In the genomic region with DNA sequence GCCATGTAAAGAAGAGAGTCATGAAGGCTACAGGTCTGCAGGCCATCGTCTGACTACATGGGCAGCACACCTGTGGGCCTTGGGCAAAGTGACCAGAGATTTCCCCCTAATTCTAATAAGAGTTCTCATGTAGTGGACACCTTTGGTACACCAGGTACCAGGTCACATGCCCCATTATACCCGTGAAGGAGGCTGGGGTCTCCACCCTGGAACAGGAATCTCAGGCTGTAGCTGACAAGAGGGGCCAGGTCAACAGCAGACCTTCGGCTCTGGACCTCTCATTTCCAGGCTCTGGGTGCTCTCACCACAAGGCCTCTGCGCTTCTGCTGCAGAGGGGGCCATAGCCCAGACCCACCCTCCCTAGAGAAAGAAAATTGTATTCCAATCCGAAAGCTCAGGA, we compare ENCODE assay signal across 24 mouse cellular contexts. TPM values are rescaled to one million over a fixed set of nuclear protein-coding genes. Genes with fewer than 3 reads are reported as not detected.
DNase-seq lines count a peak whose midpoint lies in the region; ATAC-seq and TF ChIP-seq lines count a peak whose summit lies in the region.
"Had no signal": no experiment of that assay in that cellular context is flagged by ENCODE, and none has a peak within 500 bp of the region (broad histone marks: within the 10 kb centered on the region; RNA-seq: fewer than 3 reads in every experiment).

No protein-coding gene starts in this region.

- WGBS in embryonic facial prominence, embryonic 12.5 days: 68% methylated on average over 5 of the region's 5 CpGs
- WGBS in embryonic facial prominence, embryonic 10.5 days: 79% methylated on average over 5 of the region's 5 CpGs
- WGBS in hindbrain, embryonic 12.5 days: 73% methylated on average over 5 of the region's 5 CpGs
- WGBS in hindbrain, embryonic 10.5 days: 82% methylated on average over 5 of the region's 5 CpGs
- 59% methylated on average over 5 of the region's 5 CpGs for WGBS in neural tube, embryonic 13.5 days
- WGBS in stomach, postnatal 0 days: 40% methylated on average over 5 of the region's 5 CpGs

- no peak for DNase-seq in embryonic facial prominence, embryonic 10.5 days (ENCODE audit: low spot score)
- no peak for DNase-seq in hindbrain, embryonic 10.5 days (ENCODE audit: low spot score)
- DNase-seq in neural tube, embryonic 10.5 days (ENCODE audit: extremely low spot score, low spot score): no peak
- peak; percentile 8 for DNase-seq in stomach, postnatal 0 days (ENCODE audit: low spot score)
- DNase-seq in left cerebral cortex, postnatal 4 days: no peak
- DNase-seq: adrenal gland, adult 2 months; cerebellum, adult 2 months; heart, adult 18-20 months; kidney, adult 18-20 months; right cerebral cortex, adult 18-20 months had no signal

- 0 out of 2 replicates have a peak, but pooled peaks have one; percentile 41 for ATAC-seq in embryonic facial prominence, embryonic 12.5 days (ENCODE audit: insufficient number of reproducible peaks, insufficient read depth, low FRiP score, low TSS enrichment)
- peak; percentile 20; the same call in 1 of the 2 replicates for ATAC-seq in hindbrain, embryonic 12.5 days (ENCODE audit: low FRiP score)
- ATAC-seq in neural tube, embryonic 13.5 days (ENCODE audit: low read depth): peak; percentile 13; the same call in 1 of the 2 replicates
- ATAC-seq in stomach, postnatal 0 days (ENCODE audit: low FRiP score, low TSS enrichment): no peak
- ATAC-seq: lung, postnatal 0 days; midbrain, embryonic 15.5 days had no signal

- no peaks in the 10 kb centered on the region for H3K36me3 ChIP-seq in embryonic facial prominence, embryonic 12.5 days
- H3K36me3 ChIP-seq in embryonic facial prominence, embryonic 10.5 days (replicated peaks): no peaks in the 10 kb centered on the region
- no peaks in the 10 kb centered on the region for H3K36me3 ChIP-seq in hindbrain, embryonic 12.5 days
- no peaks in the 10 kb centered on the region for H3K36me3 ChIP-seq in hindbrain, embryonic 10.5 days
- H3K36me3 ChIP-seq in neural tube, embryonic 13.5 days: no peaks in the 10 kb centered on the region
- H3K36me3 ChIP-seq in stomach, postnatal 0 days (ENCODE audit: control insufficient read depth, insufficient read depth, low read length): no peaks in the 10 kb centered on the region
- H3K36me3 ChIP-seq: limb, embryonic 15.5 days; liver, embryonic 15.5 days; midbrain, embryonic 15.5 days had no signal

- H3K27me3 ChIP-seq in embryonic facial prominence, embryonic 12.5 days: no peaks in the 10 kb centered on the region
- peaks cover 33% of the 10 kb centered on the region for H3K27me3 ChIP-seq in embryonic facial prominence, embryonic 10.5 days (replicated peaks; ENCODE audit: low read depth, poor library complexity, severe bottlenecking)
- H3K27me3 ChIP-seq in hindbrain, embryonic 12.5 days: 0 out of 2 replicates have a peak, but pooled peaks cover 6% of the 10 kb centered on the region
- no peaks in the 10 kb centered on the region for H3K27me3 ChIP-seq in hindbrain, embryonic 10.5 days (ENCODE audit: insufficient read depth, poor library complexity, severe bottlenecking)
- peaks cover 18% of the 10 kb centered on the region for H3K27me3 ChIP-seq in neural tube, embryonic 13.5 days
- H3K27me3 ChIP-seq in stomach, postnatal 0 days (ENCODE audit: control insufficient read depth, insufficient read depth, low read length): no peaks in the 10 kb centered on the region
- H3K27me3 ChIP-seq: limb, embryonic 15.5 days; liver, embryonic 15.5 days; midbrain, embryonic 15.5 days had no signal

- no peak overlapping the region for H3K27ac ChIP-seq in embryonic facial prominence, embryonic 12.5 days
- no peak overlapping the region for H3K27ac ChIP-seq in embryonic facial prominence, embryonic 10.5 days (replicated peaks)
- H3K27ac ChIP-seq in hindbrain, embryonic 12.5 days: peak overlapping the region; percentile 62
- no peak overlapping the region for H3K27ac ChIP-seq in hindbrain, embryonic 10.5 days
- H3K27ac ChIP-seq in neural tube, embryonic 13.5 days (replicated peaks): peak overlapping the region; percentile 33; the same call in 1 of the 2 replicates
- H3K27ac ChIP-seq in stomach, postnatal 0 days (replicated peaks): no peak overlapping the region
- H3K27ac ChIP-seq: kidney, postnatal 0 days; limb, embryonic 15.5 days; liver, embryonic 15.5 days; midbrain, embryonic 15.5 days had no signal

- no peak for TF ChIP-seq CTCF in stomach, postnatal 0 days (IDR thresholded peaks at IDR 0.05; ENCODE audit: low read depth)

- intact Hi-C loops in left cerebral cortex, postnatal 4 days (cut with DNase I): no loop called here

- H3K4me3 ChIP-seq in embryonic facial prominence, embryonic 12.5 days: no peak overlapping the region
- no peak overlapping the region for H3K4me3 ChIP-seq in embryonic facial prominence, embryonic 10.5 days
- H3K4me3 ChIP-seq in hindbrain, embryonic 12.5 days: no peak overlapping the region
- no peak overlapping the region for H3K4me3 ChIP-seq in hindbrain, embryonic 10.5 days
- no peak overlapping the region for H3K4me3 ChIP-seq in neural tube, embryonic 13.5 days
- H3K4me3 ChIP-seq in stomach, postnatal 0 days (ENCODE audit: low read depth, low read length): no peak overlapping the region
- H3K4me3 ChIP-seq: erythroblast, embryonic 14.5 days; limb, embryonic 15.5 days; liver, embryonic 15.5 days; midbrain, embryonic 15.5 days had no signal

- H3K4me2 ChIP-seq in embryonic facial prominence, embryonic 12.5 days (replicated peaks): no peak overlapping the region
- H3K4me2 ChIP-seq in hindbrain, embryonic 12.5 days (replicated peaks): no peak overlapping the region
- no peak overlapping the region for H3K4me2 ChIP-seq in neural tube, embryonic 13.5 days
- no peak overlapping the region for H3K4me2 ChIP-seq in stomach, postnatal 0 days (replicated peaks; ENCODE audit: low read depth)
- H3K4me2 ChIP-seq: limb, embryonic 15.5 days; liver, embryonic 15.5 days; midbrain, embryonic 15.5 days had no signal

- H3K4me1 ChIP-seq in embryonic facial prominence, embryonic 12.5 days: no peaks in the 10 kb centered on the region
- H3K4me1 ChIP-seq in embryonic facial prominence, embryonic 10.5 days: peaks cover 28% of the 10 kb centered on the region
- peaks cover 12% of the 10 kb centered on the region; the same call in 1 of the 2 replicates for H3K4me1 ChIP-seq in hindbrain, embryonic 12.5 days
- peaks cover 21% of the 10 kb centered on the region for H3K4me1 ChIP-seq in hindbrain, embryonic 10.5 days (replicated peaks)
- peaks cover 22% of the 10 kb centered on the region for H3K4me1 ChIP-seq in neural tube, embryonic 13.5 days (replicated peaks)
- no peaks in the 10 kb centered on the region for H3K4me1 ChIP-seq in stomach, postnatal 0 days (replicated peaks; ENCODE audit: control insufficient read depth, insufficient read depth)
- H3K4me1 ChIP-seq: limb, embryonic 15.5 days; liver, embryonic 15.5 days had no signal

- no peak overlapping the region for H3K9ac ChIP-seq in embryonic facial prominence, embryonic 12.5 days
- no peak overlapping the region for H3K9ac ChIP-seq in hindbrain, embryonic 12.5 days
- H3K9ac ChIP-seq in neural tube, embryonic 13.5 days: no peak overlapping the region
- no peak overlapping the region for H3K9ac ChIP-seq in stomach, postnatal 0 days (ENCODE audit: low read length)
- H3K9ac ChIP-seq: limb, embryonic 15.5 days; liver, embryonic 15.5 days; midbrain, embryonic 15.5 days had no signal

- H3K9me3 ChIP-seq in embryonic facial prominence, embryonic 12.5 days: no peaks in the 10 kb centered on the region
- no peaks in the 10 kb centered on the region for H3K9me3 ChIP-seq in embryonic facial prominence, embryonic 10.5 days
- no peaks in the 10 kb centered on the region for H3K9me3 ChIP-seq in hindbrain, embryonic 12.5 days (replicated peaks)
- no peaks in the 10 kb centered on the region for H3K9me3 ChIP-seq in hindbrain, embryonic 10.5 days
- no peaks in the 10 kb centered on the region for H3K9me3 ChIP-seq in neural tube, embryonic 13.5 days
- no peaks in the 10 kb centered on the region for H3K9me3 ChIP-seq in stomach, postnatal 0 days (ENCODE audit: control insufficient read depth, low read length)
- H3K9me3 ChIP-seq: limb, embryonic 15.5 days; liver, embryonic 15.5 days; midbrain, embryonic 15.5 days had no signal

- no peak for TF ChIP-seq EP300 in stomach, postnatal 0 days (optimal IDR thresholded peaks at IDR 0.05)

RNA-seq across cellular contexts. Expression of a gene that starts 25.3 kb away (rescaled TPM):
- 0.09 and 0.46 TPM in 2 replicates for polyA plus RNA-seq in embryonic facial prominence, embryonic 12.5 days (2016; fragmentation: Nextera tagmentation; extraction: Ambion mirVana)
- 0.45 and 2.2 TPM in 2 replicates for polyA plus RNA-seq in embryonic facial prominence, embryonic 10.5 days (2016; fragmentation: Nextera tagmentation; extraction: Ambion mirVana)
- polyA plus RNA-seq in hindbrain, embryonic 12.5 days (2016; fragmentation: Nextera tagmentation; extraction: Ambion mirVana): 7.3 and 9.4 TPM in 2 replicates
- 2.8 and 12.0 TPM in 2 replicates for polyA plus RNA-seq in hindbrain, embryonic 10.5 days (2016; fragmentation: Nextera tagmentation; extraction: Ambion mirVana)
- polyA plus RNA-seq in neural tube, embryonic 13.5 days (2015; fragmentation: Nextera tagmentation; extraction: Ambion mirVana): 30.1 and 33.6 TPM in 2 replicates
- polyA plus RNA-seq in stomach, postnatal 0 days (2015; fragmentation: Nextera tagmentation; extraction: Ambion mirVana): 3.8 and 3.9 TPM in 2 replicates
- total RNA-seq in left cerebral cortex, postnatal 4 days (2021): 1 to 10 TPM in 1 of 2 experiments, under 1 TPM in 1; 0.60 to 1.0 TPM
- total RNA-seq: adrenal gland, adult 2 months; gastrocnemius, adult 8-10 months; heart, adult 18-20 months; hematopoietic stem cell, adult 5-6 weeks had no signal
- polyA plus RNA-seq: erythroblast, embryonic 14.5 days; kidney, postnatal 0 days; liver, embryonic 15.5 days; lung, postnatal 0 days; thymus, postnatal 0 days had no signal

RNA-seq across cellular contexts. Expression of a gene that starts 26.5 kb away (rescaled TPM):
- polyA plus RNA-seq in embryonic facial prominence, embryonic 12.5 days (2016; fragmentation: Nextera tagmentation; extraction: Ambion mirVana): not detected in 2 replicates
- 0.36 and 0.39 TPM in 2 replicates for polyA plus RNA-seq in embryonic facial prominence, embryonic 10.5 days (2016; fragmentation: Nextera tagmentation; extraction: Ambion mirVana)
- 0.80 and 1.7 TPM in 2 replicates for polyA plus RNA-seq in hindbrain, embryonic 12.5 days (2016; fragmentation: Nextera tagmentation; extraction: Ambion mirVana)
- polyA plus RNA-seq in hindbrain, embryonic 10.5 days (2016; fragmentation: Nextera tagmentation; extraction: Ambion mirVana): 0.19 and 1.1 TPM in 2 replicates
- polyA plus RNA-seq in neural tube, embryonic 13.5 days (2015; fragmentation: Nextera tagmentation; extraction: Ambion mirVana): 4.0 and 5.0 TPM in 2 replicates
- 0.17 and 0.30 TPM in 2 replicates for polyA plus RNA-seq in stomach, postnatal 0 days (2015; fragmentation: Nextera tagmentation; extraction: Ambion mirVana)
- total RNA-seq in left cerebral cortex, postnatal 4 days (2021): under 1 TPM in 1 of 2 experiments, not detected in 1; 0.60 TPM
- total RNA-seq: adrenal gland, adult 2 months; gastrocnemius, adult 8-10 months; heart, adult 18-20 months; hematopoietic stem cell, adult 5-6 weeks had no signal
- polyA plus RNA-seq: adrenal gland, adult 2 months; embryonic facial prominence, embryonic 11.5 days; erythroblast, embryonic 14.5 days; kidney, postnatal 0 days; limb, embryonic 15.5 days; liver, embryonic 15.5 days; lung, postnatal 0 days; thymus, postnatal 0 days had no signal

RNA-seq across cellular contexts. Expression of a gene that starts 51.1 kb away (rescaled TPM):
- polyA plus RNA-seq in embryonic facial prominence, embryonic 12.5 days (2016; fragmentation: Nextera tagmentation; extraction: Ambion mirVana): not detected in 2 replicates
- not detected in 2 replicates for polyA plus RNA-seq in embryonic facial prominence, embryonic 10.5 days (2016; fragmentation: Nextera tagmentation; extraction: Ambion mirVana)
- polyA plus RNA-seq in hindbrain, embryonic 12.5 days (2016; fragmentation: Nextera tagmentation; extraction: Ambion mirVana): 0.85 and 0.94 TPM in 2 replicates
- polyA plus RNA-seq in hindbrain, embryonic 10.5 days (2016; fragmentation: Nextera tagmentation; extraction: Ambion mirVana): 0.32 and 2.0 TPM in 2 replicates
- polyA plus RNA-seq in neural tube, embryonic 13.5 days (2015; fragmentation: Nextera tagmentation; extraction: Ambion mirVana): 0.24 TPM in 1 of 2 replicates, not detected in the other
- polyA plus RNA-seq in stomach, postnatal 0 days (2015; fragmentation: Nextera tagmentation; extraction: Ambion mirVana): not detected in 2 replicates
- not detected for total RNA-seq in left cerebral cortex, postnatal 4 days (2021)
- total RNA-seq: adrenal gland, adult 2 months; gastrocnemius, adult 8-10 months; heart, adult 18-20 months; hematopoietic stem cell, adult 5-6 weeks had no signal
- polyA plus RNA-seq: adrenal gland, adult 2 months; erythroblast, embryonic 14.5 days; kidney, postnatal 0 days; limb, embryonic 15.5 days; liver, embryonic 15.5 days; small intestine, adult 2 months had no signal

Comparison
In these comparisons a context has a peak if more than half of its experiments do, and no peak if none do; other contexts are left out.
1. H3K27ac ChIP-seq: peak in hindbrain, embryonic 12.5 days (single experiment) and neural tube, embryonic 13.5 days (single experiment); none in embryonic facial prominence, embryonic 12.5 days (single experiment), embryonic facial prominence, embryonic 10.5 days (single experiment), hindbrain, embryonic 10.5 days (single experiment) and stomach, postnatal 0 days (single experiment).